Mouse (Mus musculus): ENCODE measurements around the gene Fam193b. TPM values are rescaled to one million over a fixed set of nuclear protein-coding genes. Genes with fewer than 3 reads are reported as not detected.

The Fam193b gene
- polyA plus RNA-seq (2012; rRNA removed) = 118 and 137 TPM in 2 replicates

DNA sequence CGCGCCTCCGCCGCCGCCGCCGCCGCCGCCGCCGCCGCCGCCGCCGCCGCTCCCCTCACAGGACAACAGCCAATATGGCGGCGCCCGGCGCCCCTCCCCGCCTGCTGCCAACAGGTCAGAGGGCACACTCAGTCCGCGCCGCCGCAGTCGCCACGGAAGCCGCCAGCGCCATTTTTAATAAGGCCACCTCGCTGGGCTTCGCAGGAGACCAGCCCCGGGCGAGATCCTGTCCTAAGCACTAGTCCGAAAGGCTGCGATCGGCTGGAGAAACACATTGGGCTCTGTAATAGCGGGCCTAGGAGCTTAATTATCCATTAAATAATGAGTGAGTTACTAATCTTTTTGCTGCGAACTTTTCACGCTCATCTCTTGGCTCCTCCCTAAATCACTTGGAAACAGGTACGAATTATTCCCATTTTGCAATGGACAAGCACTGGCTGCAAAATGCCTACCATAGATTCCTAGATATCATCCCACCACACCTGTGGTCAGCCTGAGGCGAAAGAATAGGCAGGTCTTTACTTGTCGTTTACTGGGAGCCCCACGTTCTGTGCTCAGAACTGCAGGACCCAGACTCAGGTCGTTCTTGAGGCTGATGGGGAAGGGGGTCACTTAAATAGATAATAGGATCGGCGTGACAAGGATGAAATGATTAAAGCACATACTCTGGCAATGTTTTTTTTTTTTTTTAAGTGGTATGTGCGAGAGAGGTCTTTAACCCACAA is at the start of gene Fam193b:
Gene Fam193b (minus strand): TSS at position 94 of the 725 bp plus-strand sequence.

DNA sequence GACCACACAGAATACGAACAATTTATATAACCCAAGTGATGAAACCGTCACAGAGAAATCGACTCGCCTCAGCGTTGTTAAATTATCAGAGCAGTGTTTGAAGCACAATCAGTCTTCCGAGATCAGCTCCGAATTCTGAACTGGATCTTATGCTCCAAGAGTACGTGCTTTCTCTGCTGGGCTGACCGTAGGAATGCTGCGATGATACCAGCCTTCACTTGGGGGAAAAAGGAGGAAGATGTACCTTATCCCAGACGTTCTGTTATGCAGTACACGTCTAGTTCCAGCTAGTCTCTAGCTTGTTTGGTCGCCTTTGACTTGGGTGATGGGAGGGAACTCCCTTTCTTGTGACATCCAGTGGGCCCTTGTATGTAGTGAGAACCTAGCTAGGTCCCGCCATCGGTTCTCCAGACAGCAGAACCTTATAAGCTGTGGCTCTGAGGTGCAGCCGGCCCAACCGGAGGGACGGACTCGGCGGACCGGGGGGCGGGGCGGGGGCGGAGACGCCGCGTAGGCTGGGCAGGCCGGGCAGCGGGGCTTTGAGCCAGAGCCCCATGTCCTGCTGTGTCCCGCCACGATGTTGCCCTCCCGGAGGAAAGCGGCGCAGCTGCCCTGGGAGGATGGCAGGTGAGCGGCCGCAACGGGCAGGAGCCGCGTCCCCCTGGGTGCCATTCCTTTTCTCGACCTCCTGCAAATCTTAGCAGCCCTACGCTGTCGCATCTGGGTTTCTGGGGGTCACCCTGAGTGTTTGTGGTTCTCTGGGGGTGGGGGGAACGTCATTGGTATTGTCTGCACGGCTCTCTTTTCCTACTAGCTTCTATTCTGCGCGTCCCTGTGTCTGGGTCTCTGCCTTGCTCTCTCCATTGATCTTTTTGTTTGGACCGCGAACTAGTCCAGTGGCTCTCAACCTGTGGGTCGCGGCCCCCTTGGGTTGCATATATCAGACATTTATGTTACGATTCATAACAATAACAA is 28.9 kb upstream of the Fam193b start, which contains the start of gene B4galt7:
Gene B4galt7 (plus strand): TSS at position 331 of the 975 bp plus-strand sequence.

DNA sequence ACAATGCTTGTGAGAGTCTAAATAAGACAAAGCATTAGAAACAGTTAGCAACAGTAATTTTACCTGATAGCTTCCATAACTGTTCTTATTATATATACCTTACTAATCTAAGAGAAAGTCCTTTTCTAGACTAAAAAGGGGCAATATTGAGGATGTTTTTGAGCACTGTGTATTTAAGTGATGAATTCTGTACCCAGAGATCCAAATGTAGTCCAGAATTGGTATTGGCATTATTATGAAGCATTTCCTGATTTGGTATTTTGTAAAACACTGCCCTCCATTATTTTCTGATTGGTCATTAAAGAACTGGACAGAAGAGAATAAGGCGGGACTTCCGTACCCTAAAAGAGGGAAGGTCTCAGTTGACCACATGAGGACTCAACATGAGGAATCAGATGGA is 2.5 kb upstream of the Fam193b start, which contains the start of gene Tmed9:
Gene Tmed9 (plus strand): TSS at position 301 of the 400 bp plus-strand sequence.

DNA sequence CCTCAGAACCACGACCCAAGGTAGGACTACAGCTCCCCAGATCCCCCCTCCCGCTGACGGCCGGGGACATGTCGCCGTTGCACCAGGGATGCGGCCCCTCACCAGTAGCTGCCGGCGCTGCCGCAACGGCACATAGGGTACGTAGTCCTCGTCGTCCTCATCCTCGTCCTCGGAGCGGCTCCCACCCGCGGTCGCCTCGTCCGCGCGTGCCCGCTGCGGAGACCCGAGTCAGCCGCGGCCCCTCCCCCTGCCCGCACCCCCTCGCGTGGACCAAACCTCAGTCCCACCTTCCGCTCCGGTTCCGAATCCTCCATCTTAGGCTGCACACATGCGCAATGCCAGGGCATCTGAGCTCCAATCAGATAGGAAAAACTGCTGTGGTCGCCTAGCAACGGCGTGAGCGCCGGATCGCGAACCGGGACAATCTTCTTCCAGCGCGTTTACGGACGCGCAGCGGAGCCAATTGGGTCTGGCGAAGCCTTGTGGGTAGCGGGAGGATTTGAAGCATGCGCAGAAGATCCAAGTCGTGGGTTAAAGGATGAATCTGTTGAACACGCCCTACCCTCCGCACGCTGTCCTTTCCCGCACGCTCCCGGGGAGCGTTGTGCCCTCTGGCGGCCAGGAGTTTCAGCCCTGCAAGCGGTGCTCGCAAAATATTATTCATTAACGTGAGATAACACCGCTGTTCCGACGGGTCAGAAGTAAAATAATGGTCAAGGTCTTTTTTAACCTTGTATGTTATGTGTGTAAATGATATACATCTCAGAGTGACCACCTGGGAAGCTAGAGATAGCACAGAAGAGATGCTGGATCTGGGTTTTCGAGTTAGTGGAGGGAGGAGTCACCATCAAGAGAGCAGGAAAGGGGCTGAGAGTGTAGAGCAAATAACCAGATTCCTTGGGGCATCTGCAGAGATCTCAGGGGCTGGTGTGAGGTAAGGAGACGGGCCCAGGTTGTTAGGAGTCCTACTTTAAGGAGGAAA is 34.4 kb downstream of the Fam193b start, which contains the start of gene Ddx41:
Gene Ddx41 (minus strand): TSS at position 465 of the 982 bp plus-strand sequence.

DNA sequence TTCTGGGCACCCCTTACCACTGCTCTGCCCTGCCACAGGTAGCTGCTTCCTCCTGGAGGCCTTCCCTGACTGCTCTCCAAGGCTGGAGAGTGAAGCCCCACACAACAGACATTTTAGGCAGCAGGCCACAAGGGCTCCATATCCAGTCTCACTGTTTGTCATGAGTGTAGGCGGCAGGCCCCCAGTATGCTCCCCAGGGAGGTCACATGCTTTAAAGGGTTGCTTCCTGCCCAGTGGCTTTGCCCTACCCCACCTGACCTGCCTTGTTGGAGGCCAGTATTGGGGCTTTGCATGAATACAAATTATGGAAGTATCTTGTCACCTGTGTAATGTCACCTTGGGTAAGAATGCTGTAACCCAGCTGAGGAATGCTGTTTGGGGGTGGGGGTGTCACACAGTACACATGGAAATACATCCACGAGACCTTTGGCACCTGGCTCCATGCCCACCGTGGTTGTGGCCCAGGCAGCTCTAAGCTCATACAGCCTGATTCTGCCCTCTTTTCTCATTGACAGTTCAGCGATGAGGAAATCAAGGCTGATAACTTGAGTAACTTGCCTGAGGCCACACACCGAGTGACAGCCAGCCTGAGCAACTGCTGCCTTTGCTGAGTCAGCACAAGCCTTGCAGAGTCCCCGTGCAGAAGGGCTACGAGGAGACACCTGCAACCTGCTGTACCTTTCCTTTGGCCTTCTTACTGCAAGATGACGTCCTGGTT is 41.6 kb downstream of the Fam193b start, which contains the start of gene Dok3:
Gene Dok3 (minus strand): TSS at position 99 of the 718 bp plus-strand sequence.

DNA sequence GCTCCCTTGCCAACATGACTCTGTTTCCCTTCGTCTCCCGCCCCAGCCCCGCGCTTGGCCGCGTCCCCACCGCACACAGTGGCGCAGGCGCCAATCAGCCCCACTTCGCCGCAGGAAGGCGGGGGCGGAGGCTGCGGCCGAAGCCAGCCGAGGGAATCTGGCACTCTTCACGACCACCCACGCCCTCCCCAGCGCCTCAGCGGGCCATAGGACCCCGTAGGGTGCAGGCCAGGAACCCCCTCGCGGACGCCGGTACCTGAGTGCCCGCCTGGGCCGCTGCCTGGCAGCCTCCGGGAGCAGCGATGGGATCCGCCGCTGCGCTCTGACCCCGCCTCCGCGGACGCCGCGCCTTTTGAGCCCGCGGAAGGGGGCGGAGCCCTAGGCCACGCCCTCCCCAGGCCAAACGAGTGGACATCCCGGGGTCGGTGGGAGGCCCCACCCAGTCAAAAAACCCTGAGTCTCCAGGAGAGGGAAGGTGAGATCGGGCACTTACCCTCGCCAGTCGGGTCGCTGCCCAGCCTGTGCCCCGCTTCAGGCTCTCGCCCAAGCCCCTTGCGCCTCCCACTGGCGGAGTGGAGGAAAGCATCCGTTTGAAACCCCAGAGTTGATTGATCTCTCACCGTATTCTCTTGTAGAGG is 57.7 kb downstream of the Fam193b start, which contains the start of gene Pdlim7:
Gene Pdlim7 (minus strand): TSS at position 566 of the 638 bp plus-strand sequence.

Other genes with a start within 250 kb of the Fam193b start
- gene Rab24, start 249.2 kb downstream of the Fam193b start, polyA plus RNA-seq (2012; rRNA removed) = 90.5 and 92.6 TPM in 2 replicates
- 16.3 and 21.3 TPM in 2 replicates for gene Mxd3, start 241.3 kb downstream of the Fam193b start, polyA plus RNA-seq (2012; rRNA removed)
- 133 and 142 TPM in 2 replicates for gene Lman2, start 208.3 kb downstream of the Fam193b start, polyA plus RNA-seq (2012; rRNA removed)
- 2.6 and 3.3 TPM in 2 replicates for gene Rgs14, start 201.4 kb downstream of the Fam193b start, polyA plus RNA-seq (2012; rRNA removed)
- gene Slc34a1, start 172.9 kb downstream of the Fam193b start, polyA plus RNA-seq (2012; rRNA removed) = 0.08 and 0.53 TPM in 2 replicates
- gene Pfn3, start 155.9 kb downstream of the Fam193b start, polyA plus RNA-seq (2012; rRNA removed) = not detected in 2 replicates
- gene F12, start 144.3 kb downstream of the Fam193b start, polyA plus RNA-seq (2012; rRNA removed) = 0.23 and 1.3 TPM in 2 replicates
- gene Grk6, start 126.0 kb downstream of the Fam193b start, polyA plus RNA-seq (2012; rRNA removed) = 61.2 and 61.5 TPM in 2 replicates
- gene Prr7, start 106.9 kb downstream of the Fam193b start, polyA plus RNA-seq (2012; rRNA removed) = 39.3 and 64.5 TPM in 2 replicates
- gene Dbn1, start 83.0 kb downstream of the Fam193b start, polyA plus RNA-seq (2012; rRNA removed) = 121 and 140 TPM in 2 replicates
- gene Pdlim7, start 57.4 kb downstream of the Fam193b start, polyA plus RNA-seq (2012; rRNA removed) = 253 and 269 TPM in 2 replicates
- gene Dok3, start 41.8 kb downstream of the Fam193b start, polyA plus RNA-seq (2012; rRNA removed) = 12.2 and 13.5 TPM in 2 replicates
- gene Ddx41, start 34.5 kb downstream of the Fam193b start, polyA plus RNA-seq (2012; rRNA removed) = 110 and 147 TPM in 2 replicates
- gene Tmed9, start 2.6 kb upstream of the Fam193b start, polyA plus RNA-seq (2012; rRNA removed) = 90.5 and 90.9 TPM in 2 replicates
- gene B4galt7, start 28.8 kb upstream of the Fam193b start, polyA plus RNA-seq (2012; rRNA removed) = 29.8 and 32.7 TPM in 2 replicates
- gene Caml, start 51.9 kb upstream of the Fam193b start, polyA plus RNA-seq (2012; rRNA removed) = 17.4 and 18.4 TPM in 2 replicates
- gene Ddx46, start 63.9 kb upstream of the Fam193b start, polyA plus RNA-seq (2012; rRNA removed) = 9.0 and 9.2 TPM in 2 replicates
- 31.8 and 32.2 TPM in 2 replicates for gene B230219D22Rik, start 122.0 kb upstream of the Fam193b start, polyA plus RNA-seq (2012; rRNA removed)
- 66.8 and 69.7 TPM in 2 replicates for gene Txndc15, start 143.5 kb upstream of the Fam193b start, polyA plus RNA-seq (2012; rRNA removed)
- gene Pcbd2, start 156.2 kb upstream of the Fam193b start, polyA plus RNA-seq (2012; rRNA removed) = 23.2 and 23.3 TPM in 2 replicates
- gene Catsper3, start 213.4 kb upstream of the Fam193b start, polyA plus RNA-seq (2012; rRNA removed) = 0.10 TPM in 1 of 2 replicates, not detected in the other

All from ovary, adult 2 months (tissue).